Mouse (Mus musculus): ENCODE measurements around the gene Tmem130. TPM values are rescaled to one million over a fixed set of nuclear protein-coding genes. Genes with fewer than 3 reads are reported as not detected.
A peak's percentile ranks its signal among the peaks of the same experiment; 100 is the strongest.

Gene Tmem130
- polyA plus RNA-seq, 1 experiment from 2014 or later = 0.95 TPM

GRCm38 (mm10) chr5:144733953-144734352 lies 27.7 kb downstream of the Tmem130 start:
- H3K27me3 ChIP-seq = no peaks in the 10 kb centered on the region
- no peak for DNase-seq
- H3K4me2 ChIP-seq = no peak overlapping the region
- no peak overlapping the region for H3K27ac ChIP-seq
- no peak overlapping the region for H3K4me3 ChIP-seq (replicated peaks)
- H3K36me3 ChIP-seq = no peaks in the 10 kb centered on the region
- H3K9me3 ChIP-seq (replicated peaks) = no peaks in the 10 kb centered on the region
- 21% methylated on average over 4 of the region's 4 CpGs for WGBS (ENCODE audit: insufficient replicate concordance)
- no peak for ATAC-seq (ENCODE audit: low read depth)
- H3K9ac ChIP-seq = no peak overlapping the region
- no peaks in the 10 kb centered on the region for H3K4me1 ChIP-seq (replicated peaks)

- 0 out of 2 replicates have a peak, but pooled peaks cover 3% of the 10 kb centered on the region for H3K27me3 ChIP-seq
- H3K4me2 ChIP-seq = no peak overlapping the region
- ATAC-seq (ENCODE audit: low read depth) (no peak), DNase-seq (no peak)
- no peaks in the 10 kb centered on the region for H3K4me1 ChIP-seq (replicated peaks)
- H3K27ac ChIP-seq = no peak overlapping the region
- no peaks in the 10 kb centered on the region for H3K9me3 ChIP-seq (replicated peaks)
- WGBS (ENCODE audit: insufficient replicate concordance) = 66% methylated on average over 8 of the region's 8 CpGs
- H3K36me3 ChIP-seq = no peaks in the 10 kb centered on the region
- no peak overlapping the region for H3K4me3 ChIP-seq (replicated peaks)
- no peak overlapping the region for H3K9ac ChIP-seq
These were observed 32.4 kb downstream of the Tmem130 start for GRCm38 (mm10) chr5:144729216-144729615.

GRCm38 (mm10) chr5:144728237-144728636 lies 33.4 kb downstream of the Tmem130 start:
- Histone ChIP-seq H3K4me3 (replicated peaks) (no peak overlapping the region), H3K36me3 (no peaks in the 10 kb centered on the region), H3K4me1 (replicated peaks) (no peaks in the 10 kb centered on the region), H3K27ac (no peak overlapping the region), H3K9me3 (replicated peaks) (no peaks in the 10 kb centered on the region), H3K4me2 (no peak overlapping the region), H3K9ac (no peak overlapping the region), H3K27me3 (0 out of 2 replicates have a peak, but pooled peaks cover 3% of the 10 kb centered on the region)
- DNase-seq (no peak), ATAC-seq (ENCODE audit: low read depth) (no peak)
- WGBS (ENCODE audit: insufficient replicate concordance) = 44% methylated on average over 5 of the region's 5 CpGs

GRCm38 (mm10) chr5:144727119-144727518 lies 34.5 kb downstream of the Tmem130 start:
- H3K4me1 ChIP-seq (replicated peaks) = no peaks in the 10 kb centered on the region
- no peak overlapping the region for H3K4me2 ChIP-seq
- no peak overlapping the region for H3K4me3 ChIP-seq (replicated peaks)
- no peaks in the 10 kb centered on the region for H3K9me3 ChIP-seq (replicated peaks)
- no peak overlapping the region for H3K27ac ChIP-seq
- no peaks in the 10 kb centered on the region for H3K36me3 ChIP-seq
- DNase-seq (peak; percentile 19), ATAC-seq (ENCODE audit: low read depth) (no peak)
- H3K27me3 ChIP-seq = 0 out of 2 replicates have a peak, but pooled peaks cover 3% of the 10 kb centered on the region
- 9% methylated on average over 9 of the region's 9 CpGs for WGBS (ENCODE audit: insufficient replicate concordance)
- H3K9ac ChIP-seq = no peak overlapping the region

GRCm38 (mm10) chr5:144725554-144725953 lies 36.1 kb downstream of the Tmem130 start:
- Histone ChIP-seq H3K36me3 (no peaks in the 10 kb centered on the region), H3K4me3 (replicated peaks) (no peak overlapping the region), H3K4me2 (no peak overlapping the region), H3K9me3 (replicated peaks) (no peaks in the 10 kb centered on the region), H3K9ac (no peak overlapping the region), H3K27ac (no peak overlapping the region), H3K4me1 (replicated peaks) (no peaks in the 10 kb centered on the region), H3K27me3 (0 out of 2 replicates have a peak, but pooled peaks cover 3% of the 10 kb centered on the region)
- WGBS (ENCODE audit: insufficient replicate concordance) = 62% methylated on average over 3 of the region's 3 CpGs
- ATAC-seq (ENCODE audit: low read depth) (no peak), DNase-seq (no peak)

GRCm38 (mm10) chr5:144724926-144725325 lies 36.7 kb downstream of the Tmem130 start:
- Histone ChIP-seq H3K4me1 (replicated peaks) (no peaks in the 10 kb centered on the region), H3K4me3 (replicated peaks) (no peak overlapping the region), H3K27me3 (0 out of 2 replicates have a peak, but pooled peaks cover 3% of the 10 kb centered on the region), H3K9me3 (replicated peaks) (no peaks in the 10 kb centered on the region), H3K36me3 (no peaks in the 10 kb centered on the region), H3K9ac (no peak overlapping the region), H3K4me2 (no peak overlapping the region), H3K27ac (no peak overlapping the region)
- WGBS (ENCODE audit: insufficient replicate concordance) = 44% methylated on average over 2 of the region's 2 CpGs
- ATAC-seq (ENCODE audit: low read depth) = no peak
- no peak for DNase-seq

GRCm38 (mm10) chr5:144720281-144720680 lies 41.3 kb downstream of the Tmem130 start:
- H3K9ac ChIP-seq = no peak overlapping the region
- no peak for ATAC-seq (ENCODE audit: low read depth)
- no peak for DNase-seq
- no peaks in the 10 kb centered on the region for H3K36me3 ChIP-seq
- H3K27me3 ChIP-seq = no peaks in the 10 kb centered on the region
- H3K4me2 ChIP-seq = no peak overlapping the region
- no peaks in the 10 kb centered on the region for H3K4me1 ChIP-seq (replicated peaks)
- H3K27ac ChIP-seq = no peak overlapping the region
- WGBS (ENCODE audit: insufficient replicate concordance) = 63% methylated on average over 4 of the region's 4 CpGs
- H3K9me3 ChIP-seq (replicated peaks) = no peaks in the 10 kb centered on the region
- no peak overlapping the region for H3K4me3 ChIP-seq (replicated peaks)

- H3K9me3 ChIP-seq (replicated peaks) = no peaks in the 10 kb centered on the region
- 54% methylated on average over 6 of the region's 6 CpGs for WGBS (ENCODE audit: insufficient replicate concordance)
- H3K4me2 ChIP-seq = no peak overlapping the region
- no peaks in the 10 kb centered on the region for H3K27me3 ChIP-seq
- H3K9ac ChIP-seq = no peak overlapping the region
- no peaks in the 10 kb centered on the region for H3K4me1 ChIP-seq (replicated peaks)
- no peak overlapping the region for H3K27ac ChIP-seq
- no peak for ATAC-seq (ENCODE audit: low read depth)
- no peaks in the 10 kb centered on the region for H3K36me3 ChIP-seq
- no peak for DNase-seq
- no peak overlapping the region for H3K4me3 ChIP-seq (replicated peaks)
These were observed 41.8 kb downstream of the Tmem130 start for GRCm38 (mm10) chr5:144719781-144720180.

GRCm38 (mm10) chr5:144717186-144717585 lies 44.4 kb downstream of the Tmem130 start:
- Histone ChIP-seq H3K27me3 (no peaks in the 10 kb centered on the region), H3K4me1 (replicated peaks) (no peaks in the 10 kb centered on the region), H3K4me2 (no peak overlapping the region), H3K27ac (no peak overlapping the region), H3K9ac (no peak overlapping the region), H3K4me3 (replicated peaks) (no peak overlapping the region), H3K9me3 (replicated peaks) (no peaks in the 10 kb centered on the region), H3K36me3 (no peaks in the 10 kb centered on the region)
- WGBS (ENCODE audit: insufficient replicate concordance) = 41% methylated on average over 6 of the region's 6 CpGs
- ATAC-seq (ENCODE audit: low read depth) (no peak), DNase-seq (no peak)

- H3K4me3 ChIP-seq (replicated peaks) = no peak overlapping the region
- no peak overlapping the region for H3K27ac ChIP-seq
- ATAC-seq (ENCODE audit: low read depth) (no peak), DNase-seq (no peak)
- no peak overlapping the region for H3K9ac ChIP-seq
- H3K27me3 ChIP-seq = no peaks in the 10 kb centered on the region
- H3K36me3 ChIP-seq = no peaks in the 10 kb centered on the region
- no peaks in the 10 kb centered on the region for H3K9me3 ChIP-seq (replicated peaks)
- H3K4me1 ChIP-seq (replicated peaks) = no peaks in the 10 kb centered on the region
- WGBS (ENCODE audit: insufficient replicate concordance) = 73% methylated on average over 10 of the region's 10 CpGs
- no peak overlapping the region for H3K4me2 ChIP-seq
These were observed 48.2 kb downstream of the Tmem130 start for GRCm38 (mm10) chr5:144713371-144713770.

- Histone ChIP-seq H3K4me3 (replicated peaks) (no peak overlapping the region), H3K9ac (no peak overlapping the region), H3K9me3 (replicated peaks) (no peaks in the 10 kb centered on the region; the same call in 1 of the 2 replicates), H3K27ac (no peak overlapping the region), H3K4me1 (replicated peaks) (no peaks in the 10 kb centered on the region), H3K27me3 (no peaks in the 10 kb centered on the region), H3K4me2 (no peak overlapping the region), H3K36me3 (no peaks in the 10 kb centered on the region)
- ATAC-seq (ENCODE audit: low read depth) = no peak
- 74% methylated on average over 6 of the region's 6 CpGs for WGBS (ENCODE audit: insufficient replicate concordance)
- DNase-seq = no peak
These were observed 54.0 kb downstream of the Tmem130 start for GRCm38 (mm10) chr5:144707603-144708002.

GRCm38 (mm10) chr5:144703464-144704368 lies 57.9 kb downstream of the Tmem130 start:
- Histone ChIP-seq H3K27ac (no peak overlapping the region), H3K9ac (no peak overlapping the region), H3K4me1 (replicated peaks) (no peaks in the 10 kb centered on the region), H3K4me3 (replicated peaks) (no peak overlapping the region), H3K4me2 (no peak overlapping the region), H3K27me3 (no peaks in the 10 kb centered on the region), H3K9me3 (replicated peaks) (no peaks in the 10 kb centered on the region; the same call in 1 of the 2 replicates), H3K36me3 (no peaks in the 10 kb centered on the region)
- 68% methylated on average over 20 of the region's 20 CpGs for WGBS (ENCODE audit: insufficient replicate concordance)
- ATAC-seq (ENCODE audit: low read depth) (no peak), DNase-seq (no peak)

Measured in liver, embryonic 13.5 days (tissue).